Mouse (Mus musculus) erythroblast, embryonic 14.5 days (primary cell): Measurements from ENCODE around the gene Smarcd3. TPM values are rescaled to one million over a fixed set of nuclear protein-coding genes. Genes with fewer than 3 reads are reported as not detected.
"Not testable (repeated sequence)": the region's sequence is repeated elsewhere in the genome, so short reads cannot be mapped to it uniquely, and the experiment has no call there.

ENCODE experiments used
- H3K27me3 ChIP-seq: 2 replicates; pipeline ENCODE4 v1.6.1; 2012; ENCODE audit warnings: inconsistent platforms; ENCODE audit not compliant: control insufficient read depth
- H3K36me3 ChIP-seq: 2 replicates; pipeline ENCODE4 v1.6.1; 2012; ENCODE audit warnings: mild to moderate bottlenecking, inconsistent platforms; ENCODE audit not compliant: control insufficient read depth
- H3K4me1 ChIP-seq: 2 replicates; pipeline ENCODE4 v1.6.1; 2012; ENCODE audit warnings: inconsistent platforms; ENCODE audit not compliant: control insufficient read depth
- H3K4me3 ChIP-seq: replicated peaks from 2 replicates; pipeline ENCODE3; 2012; ENCODE audit warnings: moderate library complexity, mild to moderate bottlenecking, inconsistent platforms
- H3K9me3 ChIP-seq: 2 replicates; pipeline ENCODE4 v1.6.1; 2012; ENCODE audit warnings: low read length, inconsistent platforms, mixed read lengths; ENCODE audit not compliant: control insufficient read depth
- GATA1 ChIP-seq: IDR thresholded peaks from 2 replicates; pipeline ENCODE4 v1.6.1; 2012; ENCODE audit warnings: low read length, inconsistent platforms, mixed read lengths
- TAL1 ChIP-seq: IDR thresholded peaks from 3 replicates; pipeline ENCODE4 v1.6.1; 2012; ENCODE audit warnings: low read length, inconsistent platforms, mixed read lengths
- polyA plus RNA-seq: library from polyadenylated mRNA; stranded (reverse); fragments of >175 nt; gene quantifications from 2 replicates; pipeline ENCODE4 v1.2.3, GENCODE M21; 2012

Gene Smarcd3
- polyA plus RNA-seq, 1 experiment: not detected

GRCm38 (mm10) chr5:24586547-24587199, 37.5 kb downstream of the Smarcd3 start, which contains the start of gene Chpf2:
Gene Chpf2, plus strand, starts transcription at chr5:24586741.
- Histone ChIP-seq H3K4me1 (peaks cover 51% of the 10 kb centered on the region), H3K4me3 (peak within 1 kb of the TSS; percentile 94), H3K9me3 (no peaks in the 10 kb centered on the region), H3K27me3 (peaks cover 13% of the 10 kb centered on the region), H3K36me3 (peaks cover 32% of the 10 kb centered on the region)
- no peak for TF ChIP-seq GATA1
- TF ChIP-seq TAL1: no peak

- peaks cover 7% of the 10 kb centered on the region for H3K27me3 ChIP-seq
These were observed 38.1 kb downstream of the Smarcd3 start for GRCm38 (mm10) chr5:24586106-24586505.

GRCm38 (mm10) chr5:24578109-24578963, 45.9 kb downstream of the Smarcd3 start:
- H3K4me3 ChIP-seq: peak overlapping the region; percentile 72
- peaks cover 29% of the 10 kb centered on the region for H3K4me1 ChIP-seq
- peaks cover 27% of the 10 kb centered on the region for H3K36me3 ChIP-seq
- no peak for TF ChIP-seq TAL1
- no peak for TF ChIP-seq GATA1
- H3K9me3 ChIP-seq: no peaks in the 10 kb centered on the region
- H3K27me3 ChIP-seq: no peaks in the 10 kb centered on the region

More at GRCm38 (mm10) chr5:24586106-24586505, 38.1 kb downstream of the Smarcd3 start:
- Histone ChIP-seq H3K4me3 (peak overlapping the region; percentile 94), H3K36me3 (peaks cover 30% of the 10 kb centered on the region), H3K4me1 (peaks cover 45% of the 10 kb centered on the region), H3K9me3 (no peaks in the 10 kb centered on the region)
- TF ChIP-seq TAL1: no peak
- TF ChIP-seq GATA1: no peak

GRCm38 (mm10) chr5:24577183-24577929, 46.9 kb downstream of the Smarcd3 start, which contains the start of gene Abcf2:
Gene Abcf2, minus strand, starts transcription at chr5:24577467.
- no peaks in the 10 kb centered on the region for H3K9me3 ChIP-seq
- TF ChIP-seq TAL1 (no peak), GATA1 (no peak)
- peaks cover 29% of the 10 kb centered on the region for H3K4me1 ChIP-seq
- no peaks in the 10 kb centered on the region for H3K27me3 ChIP-seq
- H3K4me3 ChIP-seq: peak within 1 kb of the TSS; percentile 72
- H3K36me3 ChIP-seq: peaks cover 37% of the 10 kb centered on the region

- peak overlapping the region; percentile 72 for H3K4me3 ChIP-seq
- peaks cover 43% of the 10 kb centered on the region for H3K36me3 ChIP-seq
- peaks cover 29% of the 10 kb centered on the region for H3K4me1 ChIP-seq
- TF ChIP-seq GATA1 (no peak), TAL1 (no peak)
- H3K9me3 ChIP-seq: no peaks in the 10 kb centered on the region
- no peaks in the 10 kb centered on the region for H3K27me3 ChIP-seq
These were observed 47.4 kb downstream of the Smarcd3 start for GRCm38 (mm10) chr5:24576801-24577182.

- Histone ChIP-seq H3K27me3 (no peaks in the 10 kb centered on the region), H3K36me3 (peaks cover 51% of the 10 kb centered on the region), H3K9me3 (no peaks in the 10 kb centered on the region), H3K4me1 (peaks cover 29% of the 10 kb centered on the region), H3K4me3 (peak overlapping the region; percentile 72)
- TF ChIP-seq TAL1 (no peak), GATA1 (no peak)
These were observed 48.3 kb downstream of the Smarcd3 start for GRCm38 (mm10) chr5:24575948-24576347.

GRCm38 (mm10) chr5:24556709-24557108, 67.5 kb downstream of the Smarcd3 start, which contains the start of gene 4931409K22Rik:
Gene 4931409K22Rik, minus strand, starts transcription at chr5:24556809.
- no peaks in the 10 kb centered on the region for H3K4me1 ChIP-seq
- H3K4me3 ChIP-seq: no peak within 1 kb of the TSS
- TF ChIP-seq TAL1 (no peak), GATA1 (no peak)
- no peaks in the 10 kb centered on the region for H3K9me3 ChIP-seq
- H3K36me3 ChIP-seq: no peaks in the 10 kb centered on the region
- peaks cover 9% of the 10 kb centered on the region for H3K27me3 ChIP-seq

GRCm38 (mm10) chr5:24555335-24555734, 68.9 kb downstream of the Smarcd3 start:
- peaks cover 21% of the 10 kb centered on the region for H3K27me3 ChIP-seq
- H3K9me3 ChIP-seq, H3K4me3 ChIP-seq, H3K36me3 ChIP-seq, H3K4me1 ChIP-seq: not testable (repeated sequence)
